Mouse (Mus musculus): Measurements from ENCODE around the gene Kmt5a.

GRCm38 (mm10) chr5:124509742-124510237 lies 70.1 kb downstream of the Kmt5a start:
- TF ChIP-seq CTCF (IDR thresholded peaks at IDR 0.05; ENCODE audit: low read depth) = no peak
- TF ChIP-seq EP300 (IDR thresholded peaks at IDR 0.05; ENCODE audit: low read depth) = peak; percentile 80
